Mouse (Mus musculus) stomach, embryonic 14.5 days (tissue): ENCODE data around the gene Ttc17. TPM values are rescaled to one million over a fixed set of nuclear protein-coding genes. Genes with fewer than 3 reads are reported as not detected.

Experiments used
- ATAC-seq: fragments of 200-750 bp; cut with Nextera tagmentation; 2 replicates; pipeline ENCODE4 v1.8.0; 2017; ENCODE audit warnings: low read depth, moderate TSS enrichment; ENCODE audit not compliant: insufficient number of reproducible peaks, insufficient read depth, low FRiP score
- H3K27ac ChIP-seq: fragments of 300-500 bp; sonication (generic); 2 replicates; pipeline ENCODE4 v1.5.1; 2014; ENCODE audit warnings: mild to moderate bottlenecking, low read length, moderate library complexity, mixed read lengths
- H3K27me3 ChIP-seq: fragments of 300-500 bp; sonication (generic); 2 replicates; pipeline ENCODE4 v1.6.1; 2014; ENCODE audit warnings: low read length, control low read depth, mixed read lengths; ENCODE audit not compliant: control insufficient read depth, insufficient read depth
- H3K36me3 ChIP-seq: fragments of 300-500 bp; sonication (generic); 2 replicates; pipeline ENCODE4 v1.6.1; 2014; ENCODE audit warnings: mild to moderate bottlenecking, control low read depth, low read length, moderate library complexity, mixed read lengths; ENCODE audit not compliant: control insufficient read depth, insufficient read depth
- H3K4me1 ChIP-seq: fragments of 300-500 bp; sonication (generic); 2 replicates; pipeline ENCODE4 v1.6.1; 2014; ENCODE audit warnings: low read length, control low read depth, mixed read lengths; ENCODE audit not compliant: control insufficient read depth, insufficient read depth
- H3K4me2 ChIP-seq: fragments of 300-500 bp; sonication (generic); replicated peaks from 2 replicates; pipeline ENCODE4 v1.6.1; 2014; ENCODE audit warnings: low read depth, low read length, control low read depth
- H3K4me3 ChIP-seq: fragments of 300-500 bp; sonication (generic); 2 replicates; pipeline ENCODE4 v1.5.1; 2014; ENCODE audit warnings: low read depth, low read length, control low read depth
- H3K9ac ChIP-seq: fragments of 300-500 bp; sonication (generic); replicated peaks from 2 replicates; pipeline ENCODE4 v1.6.1; 2014; ENCODE audit warnings: low read depth, mild to moderate bottlenecking, control low read depth, low read length, moderate library complexity, mixed read lengths
- H3K9me3 ChIP-seq: fragments of 300-500 bp; sonication (generic); 2 replicates; pipeline ENCODE4 v1.6.1; 2016; ENCODE audit warnings: low read depth, low read length, control low read depth; ENCODE audit not compliant: control insufficient read depth
- WGBS: fragments of 180-500 bp; shearing (Covaris S2); extraction: QIAGEN DNeasy Blood & Tissue Kit; methylation state at CpG from one replicate; pipeline ENCODE4 v1.1.7; 2014; 5-methylcytosine and 5-hydroxymethylcytosine counted together
- microRNA counts: library from miRNA; unstranded; fragments of <30 nt; microRNA quantifications from one replicate; lab custom pipeline; 2016
- microRNA-seq: library from miRNA; unstranded; fragments of <30 nt; microRNA quantifications from one replicate; pipeline ENCODE4, GENCODE M21; 2016
- polyA plus RNA-seq: library from polyadenylated mRNA; unstranded; fragments of >200 nt; fragmentation: Nextera tagmentation; extraction: Ambion mirVana; gene quantifications from 2 replicates; pipeline ENCODE4 v1.2.1, GENCODE M21; 2014

The Ttc17 gene
- polyA plus RNA-seq, 1 experiment from 2014 or later = 18.8 TPM

GRCm38 (mm10) chr2:94265221-94266191, 141.0 kb downstream of the Ttc17 start:
- peak overlapping the region; percentile 35; the same call in 1 of the 2 replicates for H3K27ac ChIP-seq

GRCm38 (mm10) chr2:94264631-94265098, 141.8 kb downstream of the Ttc17 start:
- Histone ChIP-seq H3K36me3 (no peaks in the 10 kb centered on the region), H3K9me3 (no peaks in the 10 kb centered on the region), H3K4me3 (peak overlapping the region; percentile 20), H3K4me1 (peaks cover 17% of the 10 kb centered on the region; the same call in 1 of the 2 replicates), H3K9ac (no peak overlapping the region), H3K27ac (no peak overlapping the region), H3K4me2 (peak overlapping the region; percentile 73), H3K27me3 (no peaks in the 10 kb centered on the region)
- WGBS = 0% methylated on average over 12 of the region's 12 CpGs
- ATAC-seq = 0 out of 2 replicates have a peak, but pooled peaks have one; percentile 14

More at GRCm38 (mm10) chr2:94265221-94266191, 141.0 kb downstream of the Ttc17 start:
- no peaks in the 10 kb centered on the region for H3K36me3 ChIP-seq
- H3K4me3 ChIP-seq = peak overlapping the region; percentile 20
- H3K27me3 ChIP-seq = no peaks in the 10 kb centered on the region
- 8% methylated on average over 16 of the region's 16 CpGs for WGBS
- H3K4me2 ChIP-seq = peak overlapping the region; percentile 73
- peak; percentile 47 for ATAC-seq
- H3K9me3 ChIP-seq = no peaks in the 10 kb centered on the region
- H3K4me1 ChIP-seq = peaks cover 17% of the 10 kb centered on the region; the same call in 1 of the 2 replicates
- H3K9ac ChIP-seq = no peak overlapping the region; the same call in 1 of the 2 replicates

- no peak overlapping the region for H3K27ac ChIP-seq
- 3% methylated on average over 2 of the region's 2 CpGs for WGBS
- peaks cover 17% of the 10 kb centered on the region; the same call in 1 of the 2 replicates for H3K4me1 ChIP-seq
- no peaks in the 10 kb centered on the region for H3K9me3 ChIP-seq
- no peak for ATAC-seq
- H3K4me2 ChIP-seq = peak overlapping the region; percentile 73
- no peak overlapping the region for H3K9ac ChIP-seq
- H3K27me3 ChIP-seq = no peaks in the 10 kb centered on the region
- no peaks in the 10 kb centered on the region for H3K36me3 ChIP-seq
- H3K4me3 ChIP-seq = peak overlapping the region; percentile 20
Observed at GRCm38 (mm10) chr2:94264006-94264405, 142.5 kb downstream of the Ttc17 start.

- Histone ChIP-seq H3K36me3 (no peaks in the 10 kb centered on the region), H3K9me3 (no peaks in the 10 kb centered on the region), H3K27me3 (no peaks in the 10 kb centered on the region), H3K4me3 (peak overlapping the region; percentile 25), H3K27ac (no peak overlapping the region), H3K4me1 (peaks cover 17% of the 10 kb centered on the region; the same call in 1 of the 2 replicates), H3K9ac (no peak overlapping the region), H3K4me2 (peak overlapping the region; percentile 46)
- ATAC-seq = no peak; the same call in 1 of the 2 replicates
- 2% methylated on average over 14 of the region's 14 CpGs for WGBS
Observed at GRCm38 (mm10) chr2:94263530-94263937, 143.0 kb downstream of the Ttc17 start.

- Histone ChIP-seq H3K4me3 (peak overlapping the region; percentile 25), H3K27ac (no peak overlapping the region), H3K9me3 (no peaks in the 10 kb centered on the region), H3K4me1 (peaks cover 17% of the 10 kb centered on the region; the same call in 1 of the 2 replicates), H3K27me3 (no peaks in the 10 kb centered on the region), H3K9ac (no peak overlapping the region), H3K4me2 (peak overlapping the region; percentile 46), H3K36me3 (no peaks in the 10 kb centered on the region)
- no peak for ATAC-seq
- 6% methylated on average over 11 of the region's 13 CpGs for WGBS
Observed at GRCm38 (mm10) chr2:94262917-94263529, 143.5 kb downstream of the Ttc17 start.

GRCm38 (mm10) chr2:94254102-94254501, 152.4 kb downstream of the Ttc17 start:
- Histone ChIP-seq H3K4me3 (no peak overlapping the region), H3K4me2 (no peak overlapping the region), H3K27ac (no peak overlapping the region), H3K4me1 (no peaks in the 10 kb centered on the region), H3K9me3 (no peaks in the 10 kb centered on the region), H3K27me3 (0 out of 2 replicates have a peak, but pooled peaks cover 6% of the 10 kb centered on the region), H3K9ac (no peak overlapping the region), H3K36me3 (no peaks in the 10 kb centered on the region)
- ATAC-seq = no peak
- WGBS = 24% methylated on average over 3 of the region's 3 CpGs

MicroRNAs encoded within 50 kb of the gene (microRNA counts, 519-probe panel; counts per million panel counts)
- microRNA mmu-miR-670 (lab: Ali Mortazavi, UCI) = 1,891 counts per million, percentile 18 among the panel's probes with 10 or more counts

Small RNA genes lying within 50 kb of the gene (microRNA-seq; reads per million reads assigned to microRNA genes)
- 14.3 reads per million, percentile 24 among the genes with 10 or more reads in this experiment for gene Mir670

Other genes starting within 250 kb of the Ttc17 start
- gene Hsd17b12, start 248.7 kb downstream of the Ttc17 start, polyA plus RNA-seq = 120 and 124 TPM in 2 replicates
- 147 and 159 TPM in 2 replicates for gene Api5, start 31.4 kb upstream of the Ttc17 start, polyA plus RNA-seq